Comparison of ENCODE assay signal across 12 mouse cellular contexts in the genomic region with DNA sequence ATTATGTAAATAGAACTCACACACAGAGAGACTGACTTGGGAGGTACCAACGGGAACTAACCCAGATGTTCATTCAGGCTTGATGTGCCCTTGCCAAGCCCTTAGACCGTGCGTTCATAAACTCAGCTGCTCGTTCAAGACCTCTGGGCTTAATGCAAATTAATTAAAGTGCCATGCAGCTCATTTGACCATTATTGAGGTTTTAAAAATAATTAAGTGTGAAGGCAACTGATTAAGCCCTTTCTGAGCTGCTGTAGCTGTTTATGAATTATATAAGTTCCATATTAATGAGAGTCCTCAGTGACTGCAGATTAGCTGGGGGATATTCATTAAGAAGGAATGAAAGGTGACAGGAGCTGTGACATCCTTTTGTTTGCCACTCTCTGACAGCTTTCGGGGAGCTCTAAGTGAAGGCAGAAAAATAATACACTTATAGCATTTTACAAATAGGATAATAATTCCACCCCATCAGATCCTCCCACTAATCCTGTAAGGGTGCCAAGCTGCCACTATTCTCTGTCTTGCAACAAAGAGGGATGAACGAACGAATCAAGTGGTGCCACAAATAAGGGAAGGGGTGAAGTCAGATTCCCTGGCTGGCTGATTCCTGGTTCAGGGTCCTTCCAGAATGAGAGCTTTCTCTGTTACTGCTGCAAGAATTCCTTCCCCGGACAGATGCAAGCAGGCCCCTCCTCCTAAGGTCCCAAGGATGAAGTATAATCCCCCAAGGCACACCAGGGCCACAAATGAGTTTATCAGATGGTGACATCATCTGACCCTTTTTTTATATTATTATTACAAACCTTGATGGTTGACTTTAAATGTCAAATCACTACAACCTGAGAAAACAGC.
DNase-seq lines count a peak whose midpoint lies in the region; ATAC-seq lines count a peak whose summit lies in the region.
"Had no signal": no experiment of that assay in that cellular context is flagged by ENCODE, and none has a peak within 500 bp of the region (broad histone marks: within the 10 kb centered on the region; RNA-seq: fewer than 3 reads in every experiment).

No protein-coding gene starts in this region.

- H3K9me3 ChIP-seq in hindbrain, embryonic 16.5 days (ENCODE audit: control insufficient read depth, low read length) = no peaks in the 10 kb centered on the region
- H3K9me3 ChIP-seq in midbrain, embryonic 15.5 days = no peaks in the 10 kb centered on the region
- H3K9me3 ChIP-seq: limb, embryonic 12.5 days had no signal

- WGBS in hindbrain, embryonic 16.5 days = 11% methylated on average over 8 of the region's 8 CpGs
- 6% methylated on average over 8 of the region's 8 CpGs for WGBS in midbrain, embryonic 15.5 days

- peak; percentile 79 for ATAC-seq in hindbrain, embryonic 16.5 days
- peak; percentile 91 for ATAC-seq in midbrain, embryonic 15.5 days (replicated peaks)

- no peaks in the 10 kb centered on the region for H3K36me3 ChIP-seq in hindbrain, embryonic 16.5 days (ENCODE audit: control insufficient read depth, insufficient read depth, low read length)
- no peaks in the 10 kb centered on the region for H3K36me3 ChIP-seq in midbrain, embryonic 15.5 days (replicated peaks)
- H3K36me3 ChIP-seq: limb, embryonic 12.5 days had no signal

- no peak overlapping the region for H3K4me3 ChIP-seq in hindbrain, embryonic 16.5 days (ENCODE audit: low read length)
- no peak overlapping the region for H3K4me3 ChIP-seq in midbrain, embryonic 15.5 days
- H3K4me3 ChIP-seq: limb, embryonic 12.5 days had no signal

- H3K27me3 ChIP-seq in hindbrain, embryonic 16.5 days (replicated peaks; ENCODE audit: control insufficient read depth, insufficient read depth, low read length) = no peaks in the 10 kb centered on the region
- 0 out of 2 replicates have a peak, but pooled peaks cover 4% of the 10 kb centered on the region for H3K27me3 ChIP-seq in midbrain, embryonic 15.5 days (replicated peaks)
- H3K27me3 ChIP-seq: limb, embryonic 12.5 days had no signal

- no peaks in the 10 kb centered on the region; the same call in 1 of the 2 replicates for H3K4me1 ChIP-seq in hindbrain, embryonic 16.5 days (ENCODE audit: control insufficient read depth, insufficient read depth, low read depth, low read length)
- peaks cover 14% of the 10 kb centered on the region for H3K4me1 ChIP-seq in midbrain, embryonic 15.5 days

- peak overlapping the region; percentile 40; the same call in 1 of the 2 replicates for H3K27ac ChIP-seq in hindbrain, embryonic 16.5 days (ENCODE audit: low read depth, low read length)
- peak overlapping the region; percentile 61 for H3K27ac ChIP-seq in midbrain, embryonic 15.5 days
- H3K27ac ChIP-seq: limb, embryonic 12.5 days had no signal

- peak; percentile 19 for DNase-seq in heart, adult 11 months
- DNase-seq in heart, postnatal 14 days = no peak
- peak; percentile 21 for DNase-seq in brain, adult 2 months (ENCODE audit: low read depth, low spot score)
- DNase-seq in gastrocnemius, postnatal 36 days = no peak
- DNase-seq in natural killer cell, adult 2 months (ENCODE audit: low spot score in 2 of 2) = no peak
- no peak for DNase-seq in c-Kit-positive CD71-positive TER-119-positive erythroid progenitor cells, embryonic 14.5 days (ENCODE audit: low spot score)
- DNase-seq: adrenal gland, postnatal 10 days; B cell, adult 2 months; cerebellum, postnatal 25 days had no signal

- no peak overlapping the region for H3K4me2 ChIP-seq in hindbrain, embryonic 16.5 days (ENCODE audit: low read length)
- no peak overlapping the region for H3K4me2 ChIP-seq in midbrain, embryonic 15.5 days
- H3K4me2 ChIP-seq: limb, embryonic 12.5 days had no signal

- no peak overlapping the region for H3K9ac ChIP-seq in hindbrain, embryonic 16.5 days (ENCODE audit: low read depth, low read length)
- no peak overlapping the region for H3K9ac ChIP-seq in midbrain, embryonic 15.5 days
- H3K9ac ChIP-seq: limb, embryonic 12.5 days had no signal

- intact Hi-C loops in heart, postnatal 14 days (cut with DNase I) = no loop called here
- intact Hi-C loops in gastrocnemius, postnatal 36 days (cut with DNase I) = no loop called here

Comparison
In these comparisons a context has a peak if more than half of its experiments do, and no peak if none do; other contexts are left out.
1. DNase-seq: peak in heart, adult 11 months (single experiment) and brain, adult 2 months (single experiment); none in heart, postnatal 14 days (0 of 2), gastrocnemius, postnatal 36 days (0 of 2), natural killer cell, adult 2 months (0 of 2) and c-Kit-positive CD71-positive TER-119-positive erythroid progenitor cells, embryonic 14.5 days (single experiment).